Mouse (Mus musculus) lung, embryonic 16.5 days (tissue): ENCODE results near the gene Uso1. TPM values are rescaled to one million over a fixed set of nuclear protein-coding genes. Genes with fewer than 3 reads are reported as not detected.
"Not testable (repeated sequence)": the region's sequence is repeated elsewhere in the genome, so short reads cannot be mapped to it uniquely, and the experiment has no call there.

ENCODE experiments used
- ATAC-seq: fragments of 200-750 bp; cut with Nextera tagmentation; 2 replicates; pipeline ENCODE4 v1.8.0; 2017; ENCODE audit warnings: low read depth, mild to moderate bottlenecking, moderate library complexity
- H3K27ac ChIP-seq: fragments of 300-500 bp; sonication (generic); 2 replicates; pipeline ENCODE4 v1.5.1; 2014; ENCODE audit warnings: mild to moderate bottlenecking, control low read depth, low read length
- H3K27me3 ChIP-seq: fragments of 300-500 bp; sonication (generic); 2 replicates; pipeline ENCODE4 v1.6.1; 2014; ENCODE audit warnings: low read depth, low read length, mixed read lengths; ENCODE audit not compliant: control insufficient read depth, insufficient read depth
- H3K36me3 ChIP-seq: fragments of 300-500 bp; sonication (generic); 2 replicates; pipeline ENCODE4 v1.6.1; 2014; ENCODE audit warnings: low read length; ENCODE audit not compliant: control insufficient read depth, insufficient read depth
- H3K4me1 ChIP-seq: fragments of 300-500 bp; sonication (generic); replicated peaks from 2 replicates; pipeline ENCODE4 v1.6.1; 2014; ENCODE audit warnings: low read length, mixed read lengths; ENCODE audit not compliant: control insufficient read depth, insufficient read depth
- H3K4me2 ChIP-seq: fragments of 300-500 bp; sonication (generic); 2 replicates; pipeline ENCODE4 v1.6.1; 2014; ENCODE audit warnings: low read depth, low read length, control low read depth
- H3K4me3 ChIP-seq: fragments of 300-500 bp; sonication (generic); 2 replicates; pipeline ENCODE4 v1.5.1; 2014; ENCODE audit warnings: mild to moderate bottlenecking, low read length, control low read depth
- H3K9ac ChIP-seq: fragments of 300-500 bp; sonication (generic); 2 replicates; pipeline ENCODE4 v1.6.1; 2014; ENCODE audit warnings: low read length, control low read depth
- H3K9me3 ChIP-seq: fragments of 300-500 bp; sonication (generic); 2 replicates; pipeline ENCODE4 v1.6.1; 2016; ENCODE audit warnings: low read length; ENCODE audit not compliant: control insufficient read depth
- WGBS: fragments of 180-500 bp; shearing (Covaris S2); extraction: QIAGEN DNeasy Blood & Tissue Kit; methylation state at CpG from one replicate; pipeline ENCODE4 v1.1.7; 2014; 5-methylcytosine and 5-hydroxymethylcytosine counted together
- polyA plus RNA-seq: library from polyadenylated mRNA; unstranded; fragments of >200 nt; fragmentation: Nextera tagmentation; extraction: Ambion mirVana; gene quantifications from 2 replicates; pipeline ENCODE4 v1.2.1, GENCODE M21; 2015

Uso1 gene
- polyA plus RNA-seq, 1 experiment from 2014 or later, result 37.7 TPM

- H3K36me3 ChIP-seq, H3K9me3 ChIP-seq, ATAC-seq, H3K27ac ChIP-seq, H3K4me3 ChIP-seq, H3K4me2 ChIP-seq, H3K4me1 ChIP-seq, H3K9ac ChIP-seq, H3K27me3 ChIP-seq: not testable (repeated sequence)
- WGBS, result 63% methylated on average over 4 of the region's 4 CpGs
Measured at GRCm38 (mm10) chr5:92133006-92133405, 4.7 kb upstream of the Uso1 start.

GRCm38 (mm10) chr5:92134934-92135333, 2.8 kb upstream of the Uso1 start:
- Histone ChIP-seq H3K9ac (no peak overlapping the region), H3K4me1 (peaks cover 12% of the 10 kb centered on the region)
- 80% methylated on average over 3 of the region's 3 CpGs for WGBS

GRCm38 (mm10) chr5:92136536-92137238, 1.1 kb upstream of the Uso1 start:
- H3K4me1 ChIP-seq, result peaks cover 12% of the 10 kb centered on the region
- H3K9me3 ChIP-seq, result no peaks in the 10 kb centered on the region
- 60% methylated on average over 9 of the region's 9 CpGs for WGBS
- H3K4me3 ChIP-seq, result peak overlapping the region; percentile 55
- no peaks in the 10 kb centered on the region for H3K36me3 ChIP-seq
- no peak overlapping the region for H3K9ac ChIP-seq
- H3K27ac ChIP-seq, result no peak overlapping the region
- ATAC-seq, result no peak
- H3K27me3 ChIP-seq, result no peaks in the 10 kb centered on the region
- H3K4me2 ChIP-seq, result peak overlapping the region; percentile 94

More at GRCm38 (mm10) chr5:92134934-92135333, 2.8 kb upstream of the Uso1 start:
- no peaks in the 10 kb centered on the region for H3K27me3 ChIP-seq
- no peaks in the 10 kb centered on the region for H3K36me3 ChIP-seq
- H3K4me3 ChIP-seq, result no peak overlapping the region
- H3K27ac ChIP-seq, result no peak overlapping the region
- no peaks in the 10 kb centered on the region for H3K9me3 ChIP-seq
- no peak for ATAC-seq
- no peak overlapping the region for H3K4me2 ChIP-seq

DNA sequence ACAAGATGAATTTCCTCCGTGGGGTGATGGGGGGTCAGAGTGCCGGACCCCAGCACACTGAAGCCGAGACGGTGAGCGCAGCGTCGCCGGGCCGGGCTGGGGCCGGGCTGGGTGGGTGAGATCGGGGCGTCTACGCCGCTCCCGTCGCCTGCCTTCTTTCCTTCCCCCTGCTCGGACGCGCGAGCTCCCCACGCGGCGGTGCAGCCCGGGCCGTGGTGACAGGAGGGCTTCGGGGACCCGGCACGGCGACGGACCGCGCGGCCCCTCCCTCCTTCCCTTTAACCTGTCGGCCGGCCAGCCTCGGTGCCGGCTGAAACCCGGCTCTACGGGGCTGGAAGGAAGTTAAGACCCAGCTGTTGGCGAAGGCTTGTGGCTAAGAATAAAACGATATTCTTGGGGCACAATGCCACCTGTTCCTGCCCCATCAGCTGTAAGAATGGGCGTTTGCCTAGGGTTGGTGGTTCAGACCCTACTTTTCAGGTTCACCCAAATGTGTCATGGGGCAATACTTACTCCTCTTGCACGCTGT, 419 bp downstream of the Uso1 start:
- Histone ChIP-seq H3K4me1 (peaks cover 12% of the 10 kb centered on the region), H3K9me3 (no peaks in the 10 kb centered on the region), H3K36me3 (no peaks in the 10 kb centered on the region), H3K27ac (peak overlapping the region; percentile 4; the same call in 1 of the 2 replicates), H3K9ac (peak overlapping the region; percentile 69), H3K4me2 (peak overlapping the region; percentile 75), H3K4me3 (peak overlapping the region; percentile 55), H3K27me3 (no peaks in the 10 kb centered on the region)
- WGBS, result under 1% methylated on average over 13 of the region's 43 CpGs
- peak; percentile 73 for ATAC-seq

DNA sequence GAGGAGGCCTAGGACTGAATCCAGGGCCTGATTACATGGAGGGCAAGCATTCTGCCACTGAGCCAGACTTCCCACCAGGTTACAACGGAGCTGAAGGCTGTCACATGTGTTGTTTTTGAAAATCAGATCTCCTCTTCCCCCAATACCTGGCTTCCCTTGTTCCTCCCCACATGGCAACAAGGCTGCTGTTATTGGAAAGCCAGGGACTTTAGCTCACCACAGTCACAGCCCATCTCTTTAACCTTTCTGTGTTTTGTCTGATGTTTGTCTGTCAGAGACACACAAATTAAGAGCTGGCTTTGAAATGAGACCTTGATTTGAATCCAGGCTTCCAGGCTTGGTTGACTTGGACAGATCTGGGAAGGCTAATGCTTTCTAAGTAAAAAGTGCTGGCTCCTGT, 1.5 kb downstream of the Uso1 start:
- ATAC-seq, result no peak
- Histone ChIP-seq H3K9me3 (no peaks in the 10 kb centered on the region), H3K27me3 (no peaks in the 10 kb centered on the region), H3K27ac (no peak overlapping the region), H3K4me3 (peak overlapping the region; percentile 55), H3K36me3 (no peaks in the 10 kb centered on the region), H3K4me1 (peaks cover 12% of the 10 kb centered on the region), H3K4me2 (peak overlapping the region; percentile 75), H3K9ac (peak overlapping the region; percentile 56)
- 35% methylated on average over 1 of the region's 1 CpGs for WGBS

DNA sequence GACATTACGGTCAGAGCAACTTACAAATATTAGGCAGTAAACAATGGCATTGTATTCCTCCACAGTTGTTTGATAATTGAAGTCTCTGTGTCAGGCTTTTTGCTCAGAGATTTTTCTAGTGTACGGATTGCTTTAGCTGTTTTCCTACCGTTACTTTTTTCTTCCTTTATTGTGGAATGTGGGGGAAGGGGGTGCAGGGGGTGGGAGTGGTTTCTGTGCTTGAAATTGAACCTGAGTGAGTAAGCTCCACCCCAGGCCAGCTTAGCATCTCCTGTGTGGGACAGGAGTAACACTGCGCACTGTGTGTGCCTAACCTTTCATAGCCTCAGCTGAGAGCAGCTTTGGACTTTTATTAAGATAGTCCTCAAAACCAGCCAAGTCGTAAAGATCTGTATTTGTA, 4.0 kb downstream of the Uso1 start:
- H3K4me2 ChIP-seq, result no peak overlapping the region
- H3K36me3 ChIP-seq, result no peaks in the 10 kb centered on the region
- no peak overlapping the region for H3K27ac ChIP-seq
- WGBS, result 76% methylated on average over 5 of the region's 5 CpGs
- H3K9me3 ChIP-seq, result no peaks in the 10 kb centered on the region
- no peak overlapping the region for H3K4me3 ChIP-seq
- H3K4me1 ChIP-seq, result peaks cover 12% of the 10 kb centered on the region
- no peak for ATAC-seq
- no peaks in the 10 kb centered on the region for H3K27me3 ChIP-seq
- H3K9ac ChIP-seq, result no peak overlapping the region

GRCm38 (mm10) chr5:92142481-92142880, 4.7 kb downstream of the Uso1 start:
- no peak overlapping the region for H3K4me2 ChIP-seq
- no peaks in the 10 kb centered on the region for H3K27me3 ChIP-seq
- H3K4me3 ChIP-seq, result no peak overlapping the region
- H3K9me3 ChIP-seq, result no peaks in the 10 kb centered on the region
- H3K36me3 ChIP-seq, result no peaks in the 10 kb centered on the region
- H3K9ac ChIP-seq, result no peak overlapping the region
- no peak overlapping the region for H3K27ac ChIP-seq
- H3K4me1 ChIP-seq, result peaks cover 12% of the 10 kb centered on the region
- ATAC-seq, result no peak
- WGBS, result 90% methylated on average over 3 of the region's 3 CpGs

DNA sequence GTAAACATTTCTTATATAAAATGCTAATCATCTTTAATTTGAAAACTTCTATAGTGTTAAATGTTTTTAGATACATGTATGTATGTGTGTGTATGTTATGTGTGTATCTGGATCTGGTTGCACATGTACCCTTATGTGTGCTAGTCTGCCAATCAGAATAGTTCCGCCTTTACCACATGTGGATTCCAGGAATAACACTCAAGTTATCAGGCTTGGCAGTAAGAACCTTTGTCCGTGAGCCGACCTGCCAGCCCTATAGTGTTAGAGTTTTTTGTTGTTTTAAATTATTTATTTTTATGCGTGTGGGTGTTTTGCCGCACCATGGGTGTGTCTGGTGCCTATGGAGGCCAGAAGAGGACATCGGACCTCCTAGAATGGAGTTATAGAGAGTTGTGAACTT, 5.9 kb downstream of the Uso1 start:
- Histone ChIP-seq H3K4me2 (no peak overlapping the region), H3K27ac (no peak overlapping the region), H3K4me1 (peaks cover 12% of the 10 kb centered on the region), H3K36me3 (no peaks in the 10 kb centered on the region), H3K4me3 (no peak overlapping the region), H3K9me3 (no peaks in the 10 kb centered on the region), H3K9ac (no peak overlapping the region), H3K27me3 (no peaks in the 10 kb centered on the region)
- ATAC-seq, result no peak
- WGBS, result 88% methylated on average over 6 of the region's 6 CpGs

DNA sequence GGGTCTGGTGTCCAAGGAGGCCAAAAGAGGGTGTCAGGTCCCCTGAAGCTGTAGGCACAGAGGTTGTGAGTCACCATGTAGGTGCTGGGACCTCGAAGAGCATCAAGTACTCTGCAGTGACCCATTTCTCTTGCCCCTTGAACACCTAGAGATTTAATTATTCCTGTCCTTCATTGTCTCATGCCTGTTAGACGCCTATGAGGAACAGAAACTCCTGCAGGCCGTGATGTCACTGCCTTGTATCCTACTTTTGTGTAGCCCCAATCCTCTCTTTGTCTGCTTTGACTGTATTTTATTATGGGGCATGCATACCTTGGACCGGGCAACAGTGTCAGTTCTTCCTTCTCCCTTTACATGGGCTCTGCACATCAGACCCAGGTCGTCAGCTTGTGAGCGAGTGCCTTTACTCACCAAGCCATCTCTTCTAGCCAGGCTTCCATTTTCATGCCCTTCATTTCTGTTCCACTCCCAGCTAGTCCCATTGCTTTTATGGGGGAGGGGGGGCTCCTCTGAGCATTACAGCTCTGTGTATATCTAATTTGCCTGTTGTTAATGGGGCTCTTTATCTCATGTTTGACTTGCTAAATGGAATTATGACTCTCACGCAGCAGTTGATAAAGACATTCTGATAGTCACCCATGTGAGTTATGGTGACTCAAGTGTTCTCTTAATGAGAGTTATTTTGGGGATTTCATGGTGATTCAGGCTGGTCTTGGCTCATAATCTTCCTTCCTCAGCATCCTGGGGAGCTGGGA, 7.4 kb downstream of the Uso1 start:
- no peak overlapping the region for H3K4me3 ChIP-seq
- no peaks in the 10 kb centered on the region for H3K4me1 ChIP-seq
- no peaks in the 10 kb centered on the region for H3K9me3 ChIP-seq
- 82% methylated on average over 7 of the region's 7 CpGs for WGBS
- H3K36me3 ChIP-seq, result no peaks in the 10 kb centered on the region
- no peaks in the 10 kb centered on the region for H3K27me3 ChIP-seq
- ATAC-seq, result no peak
- no peak overlapping the region for H3K4me2 ChIP-seq
- no peak overlapping the region for H3K9ac ChIP-seq
- H3K27ac ChIP-seq, result no peak overlapping the region
